Mouse (Mus musculus) Patski (cell line): ENCODE measurements around the gene Zfp335. TPM values are rescaled to one million over a fixed set of nuclear protein-coding genes. Genes with fewer than 3 reads are reported as not detected.

Source experiments
- ATAC-seq: fragments of 100-300 bp; one replicate; pipeline ENCODE4 v1.8.0; 2021
- CTCF ChIA-PET: fragments of 350-600 bp; sonication (Branson Sonifier 250); formaldehyde crosslinking; loops from one replicate; lab custom pipeline; 2022; ENCODE audit warnings: inconsistent platforms; lab: Charles Lee
- POLR2A ChIA-PET: fragments of 350-600 bp; sonication (Branson Sonifier 250); formaldehyde crosslinking; loops from one replicate; lab custom pipeline; 2022; ENCODE audit warnings: antibody characterized with exemption, inconsistent platforms; lab: Charles Lee
- DNase-seq: peaks from one replicate; pipeline ENCODE4 v3.0.0-alpha.2; 2011; ENCODE audit warnings: low read depth, low spot score
- H3K27me3 ChIP-seq: fragments of 371-371 bp; one replicate; pipeline ENCODE4 v1.5.1; 2021
- CTCF ChIP-seq: fragments of 100-300 bp; IDR thresholded peaks from one replicate; pipeline ENCODE4 v1.5.1; 2021
- in situ Hi-C: fragments of 300-500 bp; cut with MboI; formaldehyde crosslinking; loops from 3 replicates; pipeline ENCODE4 v1.11.1; 2018; ENCODE audit warnings: low pct_unique_long_range_greater_than_20kb, mixed read lengths
- polyA plus RNA-seq: library from polyadenylated mRNA; unstranded; gene quantifications from one replicate; pipeline ENCODE4 v1.2.3, GENCODE M21; 2021

The Zfp335 gene
- polyA plus RNA-seq, 1 experiment from 2014 or later: 19.0 TPM

DNA sequence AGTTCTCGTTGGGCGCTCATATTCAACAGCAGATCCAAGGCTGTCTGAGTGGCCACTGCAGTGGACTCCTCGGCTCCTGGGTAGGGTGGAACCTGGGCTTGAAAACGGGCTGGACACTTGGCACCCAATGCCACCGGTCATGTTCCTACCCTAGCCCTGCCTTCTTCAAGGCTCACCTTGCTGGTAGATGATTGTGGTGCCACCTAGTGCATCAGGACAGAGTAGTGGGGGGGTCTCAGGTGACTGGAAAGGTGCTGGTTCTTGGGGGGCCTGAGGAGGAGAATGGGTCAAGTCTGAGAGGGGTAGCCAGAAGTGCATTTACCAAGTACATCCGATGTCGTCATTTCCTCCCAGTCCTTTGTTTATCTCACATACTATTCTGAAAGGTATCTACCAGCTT is 13.5 kb downstream of the Zfp335 start:
- CTCF ChIA-PET: no interaction called here

DNA sequence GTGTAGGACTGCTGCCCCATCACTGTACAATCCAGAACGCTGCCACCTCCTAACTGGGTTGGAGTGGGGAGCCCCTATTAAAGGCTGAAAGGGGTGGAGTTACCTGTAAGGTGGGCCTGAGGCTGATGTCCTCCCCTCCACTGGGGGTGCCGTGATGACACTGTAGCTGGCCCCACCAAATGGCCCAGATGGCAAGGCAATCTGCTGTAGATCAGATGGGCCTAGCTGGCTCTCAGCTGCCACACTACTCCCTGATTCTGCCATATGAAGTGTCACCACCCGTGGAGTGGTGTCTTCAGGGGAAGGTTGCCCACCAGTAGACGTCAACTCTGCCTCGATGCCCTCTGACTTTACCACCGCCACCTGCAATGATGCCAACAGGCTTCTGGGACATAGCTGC is 15.7 kb downstream of the Zfp335 start:
- ChIA-PET CTCF (interaction anchor here (1.6 kb wide), 1 partner anchor 10 kb away, joined by 6 read pairs; no protein-coding TSS in a partner anchor), POLR2A (interaction anchor here (0.5 kb wide), 1 partner anchor 128 kb away, joined by 4 read pairs; no protein-coding TSS in a partner anchor)
- in situ Hi-C loops: no loop called here

More for the DNA sequence above, 13.5 kb downstream of the Zfp335 start:
- ATAC-seq: no peak
- DNase-seq: no peak
- TF ChIP-seq CTCF: no peak
- H3K27me3 ChIP-seq: no peaks in the 10 kb centered on the region
- POLR2A ChIA-PET: no interaction called here
- in situ Hi-C loops: no loop called here

DNA sequence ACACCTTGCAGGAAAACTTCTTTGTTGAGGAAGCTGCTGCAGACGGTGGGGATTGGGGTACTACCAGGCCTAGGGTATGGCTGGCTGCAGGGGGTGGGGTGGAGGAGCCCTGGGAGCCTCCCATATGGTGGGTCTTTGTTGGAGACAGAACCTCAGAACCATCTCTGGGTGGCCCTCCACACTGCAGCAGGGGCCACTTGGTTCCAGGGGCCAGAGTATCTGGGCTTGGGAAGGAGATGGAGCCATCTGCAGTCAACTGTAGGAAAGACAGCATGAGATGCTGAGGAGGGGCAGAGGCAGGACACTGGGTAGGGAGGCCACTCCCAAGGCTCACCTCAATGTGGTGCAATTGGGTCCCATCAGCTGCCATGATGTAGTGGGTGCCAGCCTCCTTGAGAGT is 16.9 kb downstream of the Zfp335 start:
- DNase-seq (no peak), ATAC-seq (no peak)
- ChIA-PET CTCF (interaction anchor here (1.6 to 1.7 kb wide), 2 partner anchors 9 to 14 kb away, joined by 4 to 6 read pairs; no protein-coding TSS in a partner anchor), POLR2A (interaction anchor here (1.1 to 1.4 kb wide), 2 partner anchors 12 to 54 kb away, joined by 3 to 5 read pairs; no protein-coding TSS in a partner anchor)
- in situ Hi-C loops: no loop called here
- TF ChIP-seq CTCF: no peak
- H3K27me3 ChIP-seq: no peaks in the 10 kb centered on the region

More for the DNA sequence above, 15.7 kb downstream of the Zfp335 start:
- ATAC-seq: no peak
- TF ChIP-seq CTCF: no peak
- DNase-seq: no peak
- no peaks in the 10 kb centered on the region for H3K27me3 ChIP-seq

DNA sequence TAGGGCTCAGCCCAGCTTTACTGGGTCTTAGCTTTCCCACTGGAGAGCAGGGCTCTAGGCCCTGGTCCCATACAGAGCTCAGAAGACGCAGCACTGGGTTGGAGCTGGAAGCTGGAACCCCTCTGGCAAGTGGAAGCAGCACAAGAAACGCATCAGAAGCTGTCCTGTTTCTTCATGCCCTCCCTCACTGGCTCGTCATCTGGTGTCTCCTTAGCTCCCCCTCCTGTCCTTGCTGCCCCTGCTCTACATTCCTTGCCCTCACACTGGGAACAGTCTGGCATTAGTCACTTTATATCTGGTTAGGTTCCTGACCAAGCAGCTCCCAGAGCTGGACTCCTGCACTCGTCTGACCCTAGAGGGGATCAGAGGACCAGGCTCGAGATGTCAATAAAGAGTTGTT is 17.5 kb downstream of the Zfp335 start:
- in situ Hi-C loops: no loop called here
- ATAC-seq (no peak), DNase-seq (no peak)

DNA sequence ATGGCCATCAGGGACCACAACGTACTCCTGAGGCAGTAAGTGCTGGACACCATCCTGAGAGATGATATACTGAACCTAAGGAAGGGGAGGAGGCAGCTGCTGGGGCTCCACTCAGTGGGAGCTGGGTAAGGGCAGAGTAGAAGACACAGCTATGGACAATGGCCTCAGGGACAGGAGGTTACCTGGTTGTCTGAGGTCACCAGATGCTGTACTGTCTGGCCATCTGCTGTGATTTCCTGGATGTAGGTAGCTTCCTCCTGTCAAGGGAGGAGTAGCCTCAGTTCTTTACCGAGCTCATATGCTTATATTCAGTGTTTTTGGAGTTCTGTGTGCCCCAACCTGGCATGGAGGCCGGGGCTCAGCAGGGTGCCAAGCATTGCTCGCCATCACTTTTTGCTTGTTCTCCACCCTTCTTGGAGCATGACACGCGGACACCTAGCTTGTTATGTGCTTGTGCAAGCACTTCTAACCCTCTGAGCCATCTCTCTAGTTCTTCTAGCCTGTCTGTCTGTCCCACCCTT is 18.8 kb downstream of the Zfp335 start:
- in situ Hi-C loops: no loop called here
- no peak for TF ChIP-seq CTCF
- no peak for DNase-seq
- ChIA-PET POLR2A (interaction anchor here (1.5 kb wide), 1 partner anchor 13 kb away, joined by 3 read pairs; no protein-coding TSS in a partner anchor), CTCF (interaction anchor here (1.1 kb wide), 1 partner anchor 12 kb away, joined by 3 read pairs; no protein-coding TSS in a partner anchor)
- ATAC-seq: no peak
- no peaks in the 10 kb centered on the region for H3K27me3 ChIP-seq

More for the DNA sequence above, 17.5 kb downstream of the Zfp335 start:
- POLR2A ChIA-PET: interaction anchor here (1.1 to 1.5 kb wide), 3 partner anchors 13 to 53 kb away, joined by 3 to 5 read pairs (median 3); no protein-coding TSS in a partner anchor
- H3K27me3 ChIP-seq: no peaks in the 10 kb centered on the region
- no peak for TF ChIP-seq CTCF
- CTCF ChIA-PET: interaction anchor here (1.7 kb wide), 1 partner anchor 15 kb away, joined by 4 read pairs; no protein-coding TSS in a partner anchor

GRCm38 (mm10) chr2:164891908-164892695 is 19.5 kb downstream of the Zfp335 start:
- no peak for TF ChIP-seq CTCF
- H3K27me3 ChIP-seq: no peaks in the 10 kb centered on the region
- CTCF ChIA-PET: interaction anchor here (1.1 to 1.4 kb wide), 2 partner anchors 12 to 17 kb away, joined by 3 read pairs; no protein-coding TSS in a partner anchor
- in situ Hi-C loops: no loop called here
- DNase-seq (no peak), ATAC-seq (no peak)
- POLR2A ChIA-PET: interaction anchor here (0.9 to 1.9 kb wide), 2 partner anchors 8 to 58 kb away, joined by 3 to 6 read pairs; no protein-coding TSS in a partner anchor

DNA sequence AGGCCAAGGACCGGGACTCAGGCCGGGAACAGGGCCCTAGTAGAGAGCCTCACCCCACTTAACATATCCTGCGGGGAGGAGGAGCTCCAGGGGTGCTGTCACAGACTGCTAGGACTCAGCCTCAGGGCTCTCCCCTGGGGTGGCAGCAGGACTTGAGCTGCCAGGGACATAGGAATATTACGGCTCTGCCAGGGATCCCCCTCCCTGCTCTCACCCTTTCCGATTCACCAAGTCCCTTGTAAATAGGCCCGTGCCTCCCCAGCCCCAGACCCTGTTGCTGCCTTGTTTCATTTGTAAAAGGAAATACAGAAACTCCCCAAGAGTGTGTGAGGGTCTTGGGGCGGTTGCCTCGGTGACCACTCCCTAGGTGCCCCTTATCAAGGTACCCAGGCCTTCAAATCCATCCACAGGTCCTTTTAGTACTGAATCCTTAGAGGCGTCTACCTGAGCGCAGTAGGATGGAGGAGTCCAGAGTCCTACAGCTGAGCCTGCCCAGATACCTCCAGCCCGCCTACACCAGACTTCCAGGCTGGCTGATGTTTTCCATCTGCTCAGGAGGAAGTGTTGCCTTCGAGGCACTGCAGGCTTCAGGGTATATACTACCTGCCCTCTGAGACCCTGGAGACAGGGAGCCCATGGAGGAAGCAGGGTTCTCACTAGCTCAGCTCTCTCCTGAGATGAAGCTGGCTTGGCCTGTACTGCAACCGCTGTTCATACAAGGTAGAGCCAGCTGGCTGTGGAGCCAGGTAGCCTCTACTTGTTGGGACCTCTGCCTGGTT is 20.3 kb downstream of the Zfp335 start:
- no peak for DNase-seq
- in situ Hi-C loops: no loop called here
- ChIA-PET POLR2A (interaction anchor here (0.6 to 1.9 kb wide), 6 partner anchors 9 to 938 kb away, joined by 3 to 7 read pairs (median 5); partner anchors contain the start of gene Pcif1), CTCF (interaction anchor here (1.4 kb wide), 1 partner anchor 18 kb away, joined by 3 read pairs; no protein-coding TSS in a partner anchor)
- ATAC-seq: no peak
- no peaks in the 10 kb centered on the region for H3K27me3 ChIP-seq
- TF ChIP-seq CTCF: no peak

DNA sequence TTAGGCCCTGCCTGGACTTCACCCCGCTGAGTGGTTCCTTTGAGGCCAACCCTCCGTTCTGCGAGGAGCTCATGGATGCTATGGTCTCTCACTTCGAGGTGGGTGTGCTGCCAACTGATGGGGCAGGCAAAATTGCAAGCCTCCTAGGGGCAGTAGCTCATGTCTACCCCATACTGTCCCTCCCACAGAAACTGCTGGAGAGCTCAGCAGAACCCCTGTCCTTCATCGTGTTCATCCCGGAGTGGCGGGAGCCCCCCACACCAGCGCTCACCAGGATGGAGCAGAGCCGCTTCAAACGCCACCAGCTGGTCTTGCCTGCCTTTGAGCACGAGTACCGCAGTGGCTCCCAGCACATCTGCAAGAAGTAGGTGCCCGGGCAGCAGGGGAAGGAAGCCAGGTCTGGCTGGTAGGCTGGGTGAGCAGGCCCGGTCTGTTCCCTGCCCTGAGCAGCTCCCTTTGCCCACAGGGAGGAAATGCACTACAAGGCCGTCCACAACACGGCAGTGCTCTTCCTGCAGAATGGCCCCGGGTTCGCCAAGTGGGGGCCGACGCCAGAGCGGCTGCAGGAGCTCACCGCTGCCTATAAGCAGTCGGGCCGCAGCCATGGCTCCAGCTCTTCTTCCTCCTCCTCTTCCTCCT is 21.0 kb downstream of the Zfp335 start:
- POLR2A ChIA-PET: interaction anchor here (0.6 to 1.9 kb wide), 5 partner anchors 10 to 937 kb away, joined by 3 to 7 read pairs (median 6); partner anchors contain the start of gene Pcif1
- H3K27me3 ChIP-seq: no peaks in the 10 kb centered on the region
- ATAC-seq (no peak), DNase-seq (no peak)
- in situ Hi-C loops: no loop called here
- no peak for TF ChIP-seq CTCF
- CTCF ChIA-PET: interaction anchor here (0.9 kb wide), 1 partner anchor 28 kb away, joined by 3 read pairs; no protein-coding TSS in a partner anchor

- ChIA-PET POLR2A (interaction anchor here (1.6 to 1.9 kb wide), 3 partner anchors 9 to 20 kb away, joined by 6 to 7 read pairs (median 6); no protein-coding TSS in a partner anchor), CTCF (interaction anchor here (0.9 kb wide), 1 partner anchor 29 kb away, joined by 3 read pairs; no protein-coding TSS in a partner anchor)
- no peak for DNase-seq
- ATAC-seq: no peak
- in situ Hi-C loops: no loop called here
- no peaks in the 10 kb centered on the region for H3K27me3 ChIP-seq
- no peak for TF ChIP-seq CTCF
These were observed 21.6 kb downstream of the Zfp335 start for GRCm38 (mm10) chr2:164889960-164890359.
